Mouse (Mus musculus) myocyte (in vitro differentiated cells): ENCODE data around the gene Cryge.

Experiments
- POLR2A ChIP-seq: IDR thresholded peaks from one replicate; pipeline ENCODE4 v1.6.1; 2011; ENCODE audit warnings: low read depth, mild to moderate bottlenecking, control low read depth, moderate library complexity; ENCODE audit not compliant: insufficient read length
- USF1 ChIP-seq: IDR thresholded peaks from one replicate; pipeline ENCODE4 v1.6.1; 2011; ENCODE audit warnings: low read depth, mild to moderate bottlenecking, control low read depth, moderate library complexity

DNA sequence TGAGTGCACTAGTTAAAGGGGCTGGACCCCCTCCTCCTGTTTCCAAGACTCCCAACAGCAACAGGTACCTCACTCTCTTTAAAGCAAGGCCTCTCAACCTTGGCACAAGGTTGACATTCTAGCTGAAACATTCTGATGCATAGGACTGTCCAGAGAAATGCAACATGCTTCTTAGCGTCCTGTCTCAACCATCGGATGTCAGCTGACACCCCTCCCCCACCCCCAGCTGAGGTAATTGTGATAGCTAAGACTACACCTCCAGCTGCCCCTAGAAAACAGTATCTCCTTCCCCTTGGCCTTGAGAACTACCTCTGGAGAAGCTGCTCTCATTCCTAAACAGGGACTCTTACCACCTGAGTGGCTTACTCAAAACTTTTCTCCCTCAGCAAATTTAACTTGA is 1.2 kb upstream of the Cryge start:
- no peak for TF ChIP-seq USF1
- no peak for TF ChIP-seq POLR2A
